Mouse (Mus musculus) embryonic fibroblast, embryonic 13.5 days (primary cell): ENCODE results near the gene Sec14l4. TPM values are rescaled to one million over a fixed set of nuclear protein-coding genes. Genes with fewer than 3 reads are reported as not detected.
"Not testable (repeated sequence)": the region's sequence is repeated elsewhere in the genome, so short reads cannot be mapped to it uniquely, and the experiment has no call there.

Source experiments
- H3K27ac ChIP-seq: 2 replicates; pipeline ENCODE4 v1.5.1; 2012; ENCODE audit warnings: low read length, control low read depth, inconsistent platforms; ENCODE audit not compliant: insufficient read depth
- H3K4me1 ChIP-seq: 2 replicates; pipeline ENCODE4 v1.6.1; 2011; ENCODE audit warnings: low read length; ENCODE audit not compliant: control insufficient read depth, insufficient read depth
- H3K4me3 ChIP-seq: 2 replicates; pipeline ENCODE4 v1.5.1; 2011; ENCODE audit warnings: mild to moderate bottlenecking, control low read depth, low read length; ENCODE audit not compliant: insufficient read depth
- CTCF ChIP-seq: IDR thresholded peaks from 2 replicates; pipeline ENCODE4 v1.5.1; 2011; ENCODE audit warnings: mild to moderate bottlenecking, control low read depth, low read length, moderate library complexity, borderline replicate concordance; ENCODE audit not compliant: insufficient read depth
- POLR2A ChIP-seq: IDR thresholded peaks from 2 replicates; pipeline ENCODE4 v1.6.1; 2011; ENCODE audit warnings: low read depth, mild to moderate bottlenecking, control low read depth, low read length, moderate library complexity
- polyA plus RNA-seq: library from polyadenylated mRNA; stranded (reverse); fragments of >200 nt; gene quantifications from 2 replicates; pipeline ENCODE4 v1.2.4, GENCODE M21; 2011; ENCODE audit warnings: low read depth; ENCODE audit not compliant: missing spikeins, insufficient read length

The Sec14l4 gene
- polyA plus RNA-seq, 1 experiment: not detected

DNA sequence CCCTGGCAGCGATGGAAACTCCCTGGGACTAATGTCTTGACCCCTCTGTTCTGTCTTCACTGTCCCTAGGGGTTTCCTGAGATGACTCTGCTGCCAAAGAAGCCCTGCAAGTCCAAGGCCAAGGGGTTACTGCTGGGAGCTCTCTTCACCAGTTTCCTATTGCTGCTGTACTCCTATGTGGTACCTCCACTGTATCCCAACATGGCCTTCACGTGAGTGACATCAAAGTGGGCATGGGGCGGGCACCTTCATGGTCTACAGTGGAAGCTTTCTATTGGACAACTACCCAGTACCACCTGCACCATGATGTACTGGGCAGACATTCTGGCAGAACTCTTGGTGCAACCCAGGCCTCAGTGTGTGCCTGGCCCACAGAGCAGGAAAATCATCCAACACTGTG, 34.4 kb upstream of the Sec14l4 start:
- peaks cover 4% of the 10 kb centered on the region; the same call in 1 of the 2 replicates for H3K4me1 ChIP-seq
- TF ChIP-seq POLR2A: no peak
- TF ChIP-seq CTCF: no peak
- H3K27ac ChIP-seq: no peak overlapping the region
- no peak overlapping the region for H3K4me3 ChIP-seq

DNA sequence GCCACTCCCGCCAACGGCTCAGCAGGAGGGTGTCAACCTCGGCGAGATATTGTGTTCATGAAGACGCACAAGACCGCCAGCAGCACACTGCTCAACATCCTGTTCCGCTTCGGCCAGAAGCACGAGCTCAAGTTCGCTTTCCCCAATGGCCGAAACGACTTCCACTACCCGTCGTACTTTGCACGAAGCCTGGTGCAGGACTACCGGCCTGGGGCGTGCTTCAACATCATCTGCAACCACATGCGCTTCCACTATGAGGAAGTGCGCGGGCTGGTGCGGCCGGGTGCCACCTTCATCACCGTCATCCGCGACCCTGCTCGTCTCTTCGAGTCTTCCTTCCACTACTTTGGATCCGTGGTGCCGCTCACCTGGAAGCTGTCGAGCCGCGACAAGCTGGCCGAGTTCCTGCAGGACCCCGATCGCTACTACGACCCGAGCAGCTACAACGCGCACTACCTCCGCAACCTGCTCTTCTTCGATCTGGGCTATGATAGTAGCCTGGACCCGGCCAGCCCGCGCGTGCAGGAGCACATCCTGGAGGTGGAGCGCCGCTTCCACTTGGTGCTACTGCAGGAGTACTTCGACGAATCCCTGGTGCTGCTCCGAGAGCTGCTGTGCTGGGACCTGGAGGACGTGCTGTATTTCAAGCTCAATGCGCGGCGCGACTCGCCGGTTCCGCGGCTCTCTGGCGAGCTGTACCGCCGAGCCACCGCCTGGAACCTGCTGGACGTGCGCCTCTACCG, 33.1 kb upstream of the Sec14l4 start:
- H3K4me1 ChIP-seq: no peaks in the 10 kb centered on the region; the same call in 1 of the 2 replicates
- no peak overlapping the region for H3K4me3 ChIP-seq
- H3K27ac ChIP-seq: no peak overlapping the region
- TF ChIP-seq POLR2A: no peak
- TF ChIP-seq CTCF: no peak

GRCm38 (mm10) chr11:3999547-3999946, 31.7 kb upstream of the Sec14l4 start:
- TF ChIP-seq POLR2A: no peak
- no peak for TF ChIP-seq CTCF
- H3K4me1 ChIP-seq: no peaks in the 10 kb centered on the region
- no peak overlapping the region for H3K4me3 ChIP-seq
- H3K27ac ChIP-seq: no peak overlapping the region

DNA sequence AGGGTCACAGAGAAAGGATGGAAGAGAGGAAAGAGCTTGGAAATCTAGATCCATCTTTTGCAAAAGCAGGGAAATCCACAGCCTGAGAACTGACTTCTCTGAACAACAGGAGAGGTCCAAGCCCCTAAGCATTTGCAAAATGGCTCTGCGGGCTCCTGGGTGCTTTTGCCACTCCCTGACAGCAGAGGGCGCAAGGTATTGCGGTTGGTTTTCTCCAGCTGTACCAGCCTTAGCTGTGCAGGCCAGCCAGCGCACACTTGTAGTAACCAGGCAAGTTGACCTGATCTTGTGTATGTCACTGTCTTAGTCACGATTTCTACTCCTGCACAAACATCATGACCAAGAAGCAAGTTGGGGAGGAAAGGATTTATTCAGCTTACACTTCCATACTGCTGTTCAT, 29.7 kb upstream of the Sec14l4 start:
- TF ChIP-seq CTCF: peak; percentile 79
- no peak for TF ChIP-seq POLR2A
- Histone ChIP-seq H3K4me3 (no peak overlapping the region), H3K4me1 (no peaks in the 10 kb centered on the region), H3K27ac (no peak overlapping the region)

DNA sequence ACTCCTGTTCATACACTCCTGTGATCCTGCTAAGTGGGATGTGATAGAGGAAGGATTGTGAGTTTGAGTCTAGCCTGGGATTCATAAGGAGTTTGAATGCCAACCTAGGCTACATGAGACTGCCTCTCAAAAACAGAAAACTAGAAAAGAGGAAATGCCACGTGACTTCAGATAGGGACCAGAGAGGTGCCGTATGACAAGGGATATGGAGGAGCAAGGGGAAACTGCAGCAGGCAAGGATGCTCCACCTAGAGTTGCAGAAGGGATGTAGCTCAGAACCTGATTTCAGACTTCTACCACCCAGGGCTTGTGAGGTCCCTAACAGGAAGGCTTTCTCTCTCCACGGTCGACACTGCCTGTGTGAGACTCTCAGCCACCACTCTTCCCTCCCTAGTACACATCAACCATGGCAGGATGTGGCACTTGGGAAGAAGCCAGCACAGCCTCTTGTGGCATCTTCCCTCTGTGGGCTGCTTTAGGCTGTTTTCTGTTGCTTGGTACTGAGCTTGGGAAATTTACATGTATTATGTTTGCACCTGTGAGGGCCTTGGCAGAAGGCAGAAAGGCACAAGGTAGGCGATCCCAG, 25.9 kb upstream of the Sec14l4 start:
- TF ChIP-seq POLR2A: no peak
- no peak for TF ChIP-seq CTCF
- Histone ChIP-seq H3K4me1 (no peaks in the 10 kb centered on the region), H3K27ac (no peak overlapping the region), H3K4me3 (no peak overlapping the region)

GRCm38 (mm10) chr11:4006462-4006861, 24.8 kb upstream of the Sec14l4 start:
- H3K4me1 ChIP-seq: no peaks in the 10 kb centered on the region
- no peak overlapping the region for H3K4me3 ChIP-seq
- no peak overlapping the region for H3K27ac ChIP-seq
- TF ChIP-seq CTCF: no peak
- no peak for TF ChIP-seq POLR2A

DNA sequence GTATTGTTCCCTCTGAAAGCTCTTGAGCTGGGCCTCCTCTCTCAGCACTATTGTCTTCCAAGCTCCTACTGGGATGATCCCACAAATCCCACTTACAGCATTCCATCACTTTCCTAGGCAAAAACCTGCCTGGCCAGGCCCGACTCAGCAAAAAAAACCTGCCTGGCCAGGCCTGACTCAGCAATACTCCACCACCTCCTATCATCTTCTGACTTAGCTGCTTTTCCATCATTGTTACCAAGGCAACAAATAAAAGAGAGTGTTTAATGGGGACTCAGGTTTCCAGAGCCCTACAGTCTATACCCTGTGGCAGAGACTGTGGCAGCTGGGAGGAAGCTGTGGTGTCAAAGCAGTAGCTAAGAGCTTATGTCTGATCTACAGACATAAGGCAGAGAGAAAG, 18.6 kb upstream of the Sec14l4 start:
- no peak overlapping the region for H3K4me3 ChIP-seq
- TF ChIP-seq POLR2A (no peak), CTCF (no peak)
- no peak overlapping the region for H3K27ac ChIP-seq
- H3K4me1 ChIP-seq: no peaks in the 10 kb centered on the region

DNA sequence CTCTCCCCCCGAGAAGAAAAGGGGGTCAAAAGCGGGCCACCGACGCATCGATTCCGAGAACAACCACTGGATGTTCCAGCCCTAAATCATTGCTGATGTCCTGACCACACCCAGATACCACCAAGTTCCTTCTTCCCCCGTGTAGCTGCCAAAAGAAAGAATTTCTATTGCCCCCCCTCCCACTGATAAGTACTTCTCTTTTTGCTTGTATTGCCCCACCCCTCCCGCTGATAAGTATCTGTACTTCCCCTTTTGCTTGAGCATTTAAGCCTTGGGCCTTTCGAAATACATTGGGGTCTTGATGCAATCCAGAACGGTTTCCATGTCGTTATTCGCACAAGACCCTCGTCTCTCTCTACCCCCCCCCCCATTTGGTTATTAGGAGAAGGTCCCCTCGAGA, 15.5 kb upstream of the Sec14l4 start:
- not testable (repeated sequence) for H3K4me3 ChIP-seq, H3K27ac ChIP-seq, H3K4me1 ChIP-seq

DNA sequence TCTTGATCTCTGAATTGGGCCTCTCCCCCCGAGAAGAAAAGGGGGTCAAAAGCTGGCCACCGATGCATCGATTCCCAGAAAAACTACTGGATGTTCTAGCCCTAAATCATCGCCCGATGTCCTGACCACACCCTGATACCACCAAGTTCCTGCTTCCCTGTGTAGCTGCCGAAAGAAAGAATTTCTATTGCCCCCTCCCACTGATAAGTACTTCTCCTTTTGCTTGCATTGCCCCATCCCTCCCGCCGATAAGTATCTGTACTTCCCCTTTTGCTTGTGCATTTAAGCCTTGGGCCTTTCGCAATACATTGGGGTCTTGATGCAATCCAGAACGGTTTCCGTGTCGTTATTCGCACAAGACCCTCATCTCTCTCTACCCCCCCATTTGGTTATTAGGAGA, 9.2 kb upstream of the Sec14l4 start:
- H3K4me1 ChIP-seq, H3K4me3 ChIP-seq, H3K27ac ChIP-seq: not testable (repeated sequence)

GRCm38 (mm10) chr11:4023321-4023720, 7.9 kb upstream of the Sec14l4 start:
- Histone ChIP-seq H3K4me1 (no peaks in the 10 kb centered on the region), H3K27ac (no peak overlapping the region), H3K4me3 (no peak overlapping the region)
- TF ChIP-seq CTCF (no peak), POLR2A (no peak)
